Mouse (Mus musculus): ENCODE results near the gene Kif1b. TPM values are rescaled to one million over a fixed set of nuclear protein-coding genes. Genes with fewer than 3 reads are reported as not detected.

Gene Kif1b
- polyA plus RNA-seq, 2 experiments = 3.6 to 4.6 TPM

DNA sequence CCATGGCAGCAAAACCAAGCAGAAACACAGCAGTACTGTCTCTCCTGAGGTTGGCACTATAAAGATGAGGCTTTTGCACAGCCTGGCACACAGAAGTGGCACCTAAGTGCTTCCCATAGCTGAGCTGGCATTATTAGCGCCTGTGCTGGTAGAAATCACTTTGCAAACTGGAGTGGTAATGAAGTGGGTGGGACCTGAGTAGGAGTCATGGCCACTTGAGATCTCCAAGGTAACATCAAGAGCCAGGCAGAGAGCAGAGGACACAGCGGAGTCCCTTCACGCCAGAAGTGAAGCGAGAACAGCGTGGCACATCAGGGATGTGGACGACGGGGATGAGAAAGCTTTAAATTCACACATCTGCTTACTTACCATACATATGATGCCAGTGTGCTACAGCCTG is 19.8 kb upstream of the Kif1b start:
- no peak for TF ChIP-seq CTCF (IDR thresholded peaks at IDR 0.05; ENCODE audit: low read depth)
- TF ChIP-seq EP300 (IDR thresholded peaks at IDR 0.05; ENCODE audit: low read depth) = no peak
- no peak overlapping the region for H3K27ac ChIP-seq
- 87% methylated on average over 7 of the region's 7 CpGs for WGBS (ENCODE audit: insufficient replicate concordance)
- H3K27me3 ChIP-seq (ENCODE audit: control insufficient read depth, insufficient read depth, low read length) = no peaks in the 10 kb centered on the region
- no peaks in the 10 kb centered on the region for H3K9me3 ChIP-seq (ENCODE audit: control insufficient read depth, low read length)
- ATAC-seq (ENCODE audit: insufficient read depth) = no peak
- H3K4me1 ChIP-seq (replicated peaks; ENCODE audit: control insufficient read depth in 2 of 2, insufficient read depth in 2 of 2, low read length in 1 of 2) = no peaks in the 10 kb centered on the region; a peak in 1 of 4 replicates
- no peak for DNase-seq (ENCODE audit: low read depth in 3 of 3, low spot score in 3 of 3)
- H3K36me3 ChIP-seq (replicated peaks; ENCODE audit: control insufficient read depth, insufficient read depth, low read depth) = peaks cover 15% of the 10 kb centered on the region
- H3K9ac ChIP-seq (replicated peaks) = no peak overlapping the region
- no peak overlapping the region for H3K4me2 ChIP-seq (ENCODE audit: low read depth)
- no peak overlapping the region for H3K4me3 ChIP-seq (ENCODE audit: insufficient read depth in 1 of 2, low read depth in 2 of 2, low read length in 2 of 2)

DNA sequence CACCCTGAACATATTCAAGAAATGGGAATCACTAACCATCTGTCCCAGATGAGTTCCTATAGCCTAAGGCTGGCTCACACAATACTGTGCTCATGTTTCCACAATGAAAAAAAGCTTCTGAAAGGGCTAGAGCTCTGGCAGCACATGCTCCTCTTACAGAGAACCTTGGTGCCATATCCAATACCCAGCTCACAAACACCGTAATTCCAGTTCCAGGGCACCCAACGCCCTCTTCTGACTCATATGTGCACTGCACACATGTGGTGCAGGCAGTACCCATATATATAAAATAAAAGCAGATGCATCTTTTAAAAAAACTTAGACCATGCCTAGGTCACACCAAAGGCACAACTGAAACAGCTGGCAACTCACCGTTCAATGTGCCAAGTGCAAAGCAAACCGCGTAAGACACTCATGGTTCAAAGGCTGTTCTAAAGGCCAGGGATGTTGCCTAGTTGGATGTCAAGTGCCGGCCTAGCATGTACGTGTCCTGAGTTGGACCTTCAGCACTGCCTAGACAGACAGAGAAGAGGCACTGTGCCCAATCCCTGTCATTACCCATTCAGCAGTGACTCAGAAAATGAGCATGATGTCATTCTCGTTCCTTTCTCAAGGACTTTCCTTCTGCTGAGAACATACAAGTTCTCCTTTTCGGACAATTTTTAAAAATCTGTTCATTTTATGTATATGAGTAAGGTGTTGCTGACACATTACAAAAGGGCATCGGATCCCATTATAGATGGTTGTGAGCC is 18.1 kb upstream of the Kif1b start:
- Histone ChIP-seq H3K27ac (no peak overlapping the region), H3K36me3 (replicated peaks; ENCODE audit: control insufficient read depth, insufficient read depth, low read depth) (peaks cover 12% of the 10 kb centered on the region), H3K9me3 (ENCODE audit: control insufficient read depth, low read length) (no peaks in the 10 kb centered on the region), H3K4me1 (replicated peaks; ENCODE audit: control insufficient read depth in 2 of 2, insufficient read depth in 2 of 2, low read length in 1 of 2) (no peaks in the 10 kb centered on the region; a peak in 1 of 4 replicates), H3K9ac (replicated peaks) (no peak overlapping the region), H3K4me3 (ENCODE audit: insufficient read depth in 1 of 2, low read depth in 2 of 2, low read length in 2 of 2) (no peak overlapping the region), H3K27me3 (ENCODE audit: control insufficient read depth, insufficient read depth, low read length) (no peaks in the 10 kb centered on the region), H3K4me2 (ENCODE audit: low read depth) (no peak overlapping the region)
- TF ChIP-seq CTCF (IDR thresholded peaks at IDR 0.05; ENCODE audit: low read depth) (no peak), EP300 (IDR thresholded peaks at IDR 0.05; ENCODE audit: low read depth) (no peak)
- ATAC-seq (ENCODE audit: insufficient read depth) (no peak), DNase-seq (ENCODE audit: low read depth in 3 of 3, low spot score in 3 of 3) (no peak)
- WGBS (ENCODE audit: insufficient replicate concordance) = 80% methylated on average over 10 of the region's 10 CpGs

DNA sequence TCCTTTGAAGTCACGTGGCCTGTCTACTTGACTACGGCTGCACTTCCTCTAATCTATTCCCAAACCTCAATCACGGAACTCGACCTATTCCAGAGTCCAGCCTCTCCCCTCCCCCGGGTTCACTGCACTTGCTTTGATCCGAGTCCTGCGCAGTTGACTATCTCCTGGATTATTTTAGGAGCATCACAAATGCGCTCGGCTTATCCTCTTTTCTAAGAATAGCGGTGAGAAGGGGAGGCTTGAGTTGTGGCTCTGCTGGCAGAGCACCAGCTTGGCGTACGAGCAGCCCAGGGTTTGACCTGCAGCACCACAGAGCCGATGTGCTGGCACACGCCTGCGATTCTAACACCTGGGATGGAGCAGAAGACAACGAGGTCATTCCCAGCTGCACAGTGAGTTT is 16.2 kb upstream of the Kif1b start:
- Histone ChIP-seq H3K27ac (no peak overlapping the region), H3K9ac (replicated peaks) (no peak overlapping the region), H3K4me2 (ENCODE audit: low read depth) (no peak overlapping the region), H3K36me3 (replicated peaks; ENCODE audit: control insufficient read depth, insufficient read depth, low read depth) (no peaks in the 10 kb centered on the region), H3K27me3 (ENCODE audit: control insufficient read depth, insufficient read depth, low read length) (no peaks in the 10 kb centered on the region), H3K9me3 (ENCODE audit: control insufficient read depth, low read length) (no peaks in the 10 kb centered on the region), H3K4me1 (replicated peaks; ENCODE audit: control insufficient read depth in 2 of 2, insufficient read depth in 2 of 2, low read length in 1 of 2) (no peaks in the 10 kb centered on the region; a peak in 1 of 4 replicates), H3K4me3 (ENCODE audit: insufficient read depth in 1 of 2, low read depth in 2 of 2, low read length in 2 of 2) (no peak overlapping the region)
- ATAC-seq (ENCODE audit: insufficient read depth) = no peak
- WGBS (ENCODE audit: insufficient replicate concordance) = 59% methylated on average over 16 of the region's 16 CpGs
- no peak for TF ChIP-seq CTCF (IDR thresholded peaks at IDR 0.05; ENCODE audit: low read depth)
- TF ChIP-seq EP300 (IDR thresholded peaks at IDR 0.05; ENCODE audit: low read depth) = no peak
- no peak for DNase-seq (ENCODE audit: low read depth in 3 of 3, low spot score in 3 of 3)

DNA sequence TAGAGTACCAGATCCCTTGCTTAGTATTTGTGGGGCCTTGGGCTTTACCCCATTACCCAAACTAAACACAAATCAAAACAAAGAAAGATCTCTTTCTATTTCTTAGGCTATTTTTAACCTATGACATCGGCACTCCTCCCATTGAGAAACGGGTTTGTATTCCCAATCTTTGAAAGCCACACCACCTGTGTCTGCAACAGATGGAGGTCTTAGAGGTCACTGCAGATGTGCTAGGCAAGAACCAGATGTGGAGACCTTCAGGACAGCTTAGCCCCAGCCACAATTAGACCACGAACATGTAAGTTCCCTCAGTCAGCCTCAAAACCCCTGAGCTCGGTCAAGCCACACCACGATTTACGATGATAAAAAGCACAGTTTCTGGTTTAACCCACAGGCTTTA is 15.2 kb upstream of the Kif1b start:
- Histone ChIP-seq H3K27me3 (ENCODE audit: control insufficient read depth, insufficient read depth, low read length) (no peaks in the 10 kb centered on the region), H3K4me2 (ENCODE audit: low read depth) (no peak overlapping the region), H3K4me1 (replicated peaks; ENCODE audit: control insufficient read depth in 2 of 2, insufficient read depth in 2 of 2, low read length in 1 of 2) (no peaks in the 10 kb centered on the region; a peak in 1 of 4 replicates), H3K9ac (replicated peaks) (no peak overlapping the region), H3K36me3 (replicated peaks; ENCODE audit: control insufficient read depth, insufficient read depth, low read depth) (no peaks in the 10 kb centered on the region), H3K27ac (no peak overlapping the region), H3K9me3 (ENCODE audit: control insufficient read depth, low read length) (no peaks in the 10 kb centered on the region), H3K4me3 (ENCODE audit: insufficient read depth in 1 of 2, low read depth in 2 of 2, low read length in 2 of 2) (no peak overlapping the region)
- ATAC-seq (ENCODE audit: insufficient read depth) (no peak), DNase-seq (ENCODE audit: low read depth in 3 of 3, low spot score in 3 of 3) (no peak)
- WGBS (ENCODE audit: insufficient replicate concordance) = 32% methylated on average over 6 of the region's 6 CpGs
- no peak for TF ChIP-seq EP300 (IDR thresholded peaks at IDR 0.05; ENCODE audit: low read depth)
- no peak for TF ChIP-seq CTCF (IDR thresholded peaks at IDR 0.05; ENCODE audit: low read depth)

DNA sequence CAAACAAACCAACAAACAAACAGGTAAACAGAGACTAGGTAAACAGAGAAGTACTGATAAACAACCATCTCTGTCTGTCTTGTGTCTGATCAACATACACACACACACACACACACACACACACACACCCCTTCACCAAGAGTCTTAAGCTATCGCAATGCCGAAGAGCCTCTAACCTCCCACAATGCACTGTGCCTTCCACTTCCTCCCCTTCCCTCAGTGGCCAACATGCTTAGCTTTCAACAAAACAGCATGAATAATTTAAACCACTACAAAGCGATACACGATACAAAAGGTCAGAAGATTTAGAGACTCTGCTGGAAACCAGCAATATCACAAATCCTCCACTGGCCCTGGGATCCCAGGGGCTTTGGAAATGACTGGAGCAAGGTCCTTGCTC is 14.8 kb upstream of the Kif1b start:
- ATAC-seq (ENCODE audit: insufficient read depth) (no peak), DNase-seq (ENCODE audit: low read depth in 3 of 3, low spot score in 3 of 3) (no peak)
- Histone ChIP-seq H3K36me3 (replicated peaks; ENCODE audit: control insufficient read depth, insufficient read depth, low read depth) (no peaks in the 10 kb centered on the region), H3K9me3 (ENCODE audit: control insufficient read depth, low read length) (no peaks in the 10 kb centered on the region), H3K27ac (no peak overlapping the region), H3K27me3 (ENCODE audit: control insufficient read depth, insufficient read depth, low read length) (no peaks in the 10 kb centered on the region), H3K4me2 (ENCODE audit: low read depth) (no peak overlapping the region), H3K4me1 (replicated peaks; ENCODE audit: control insufficient read depth in 2 of 2, insufficient read depth in 2 of 2, low read length in 1 of 2) (no peaks in the 10 kb centered on the region; a peak in 1 of 4 replicates), H3K9ac (replicated peaks) (no peak overlapping the region), H3K4me3 (ENCODE audit: insufficient read depth in 1 of 2, low read depth in 2 of 2, low read length in 2 of 2) (no peak overlapping the region)
- 69% methylated on average over 4 of the region's 4 CpGs for WGBS (ENCODE audit: insufficient replicate concordance)
- TF ChIP-seq EP300 (IDR thresholded peaks at IDR 0.05; ENCODE audit: low read depth) (no peak), CTCF (IDR thresholded peaks at IDR 0.05; ENCODE audit: low read depth) (no peak)

Measured in liver, embryonic 14.5 days (tissue).